In the genomic region with DNA sequence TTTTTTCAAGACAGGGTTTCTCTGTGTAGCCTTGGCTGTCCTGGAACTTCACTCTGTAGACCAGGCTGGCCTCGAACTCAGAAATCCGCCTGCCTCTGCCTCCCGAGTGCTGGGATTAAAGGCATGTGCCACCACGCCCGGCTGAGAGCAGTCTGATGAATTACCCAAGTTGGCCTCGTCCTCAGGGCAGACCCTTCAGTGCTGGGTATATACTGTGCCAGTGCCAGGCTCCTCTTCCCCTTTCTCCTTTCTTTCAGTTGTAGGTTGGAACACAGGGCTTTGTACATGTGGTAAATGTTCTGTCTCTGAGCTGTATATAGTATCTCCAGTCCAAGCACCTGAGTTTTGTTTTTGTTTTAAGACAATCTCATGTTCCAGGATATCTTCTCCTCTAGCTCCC, we compare ENCODE assay signal across 9 mouse cellular contexts. TPM values are rescaled to one million over a fixed set of nuclear protein-coding genes. Genes with fewer than 3 reads are reported as not detected.
DNase-seq lines count a peak whose midpoint lies in the region; ATAC-seq lines count a peak whose summit lies in the region.
"Had no signal": no experiment of that assay in that cellular context is flagged by ENCODE, and none has a peak within 500 bp of the region (broad histone marks: within the 10 kb centered on the region; RNA-seq: fewer than 3 reads in every experiment).

No protein-coding gene starts in this region.

- H3K27ac ChIP-seq in liver, embryonic 13.5 days: peak overlapping the region; percentile 99

- H3K27me3 ChIP-seq in liver, embryonic 13.5 days: no peaks in the 10 kb centered on the region

- DNase-seq in cerebellum, adult 9-10 months: peak; percentile 12
- DNase-seq in cerebellum, postnatal 4 days (ENCODE audit: low spot score in 2 of 2): no peak
- peak; percentile 5 for DNase-seq in thymus, postnatal 25 days
- DNase-seq in thymus, postnatal 10 days (ENCODE audit: low spot score in 2 of 2): no peak
- no peak for DNase-seq in liver, embryonic 13.5 days
- DNase-seq in spleen, adult 12 weeks (ENCODE audit: low spot score): no peak
- no peak for DNase-seq in adrenal gland, postnatal 25 days
- no peak for DNase-seq in urinary bladder, postnatal 4 days (ENCODE audit: low spot score in 2 of 2)
- DNase-seq: cerebellum, adult 11 months had no signal

- no peak for ATAC-seq in liver, embryonic 13.5 days (ENCODE audit: low read depth)

- H3K4me1 ChIP-seq in liver, embryonic 13.5 days (replicated peaks): peaks cover 60% of the 10 kb centered on the region

- 52% methylated on average over 6 of the region's 6 CpGs for WGBS in liver, embryonic 13.5 days (ENCODE audit: insufficient replicate concordance)

- H3K36me3 ChIP-seq in liver, embryonic 13.5 days: no peaks in the 10 kb centered on the region

- H3K4me3 ChIP-seq in liver, embryonic 13.5 days (replicated peaks): peak overlapping the region; percentile 84

- H3K9ac ChIP-seq in liver, embryonic 13.5 days: peak overlapping the region; percentile 97

- no peaks in the 10 kb centered on the region for H3K9me3 ChIP-seq in liver, embryonic 13.5 days (replicated peaks)

- H3K4me2 ChIP-seq in liver, embryonic 13.5 days: peak overlapping the region; percentile 80

RNA-seq across cellular contexts. Expression of gene Pank2, which starts 1.7 kb away (rescaled TPM):
- polyA plus RNA-seq in liver, embryonic 13.5 days (2015; fragmentation: Nextera tagmentation; extraction: Ambion mirVana): 21.9 and 27.8 TPM in 2 replicates
- 65.7 and 72.4 TPM in 2 replicates for total RNA-seq in adrenal gland, postnatal 25 days (2021)

RNA-seq across cellular contexts. Expression of gene Mavs, which starts 30.2 kb away (rescaled TPM):
- polyA plus RNA-seq in liver, embryonic 13.5 days (2015; fragmentation: Nextera tagmentation; extraction: Ambion mirVana): 27.1 and 31.1 TPM in 2 replicates
- 44.2 and 45.9 TPM in 2 replicates for total RNA-seq in adrenal gland, postnatal 25 days (2021)

RNA-seq across cellular contexts. Expression of gene Ap5s1, which starts 57.1 kb away (rescaled TPM):
- polyA plus RNA-seq in liver, embryonic 13.5 days (2015; fragmentation: Nextera tagmentation; extraction: Ambion mirVana): 18.1 and 19.7 TPM in 2 replicates
- total RNA-seq in adrenal gland, postnatal 25 days (2021): 18.6 and 24.5 TPM in 2 replicates

Comparison
In these comparisons a context has a peak if more than half of its experiments do, and no peak if none do; other contexts are left out.
1. DNase-seq: peak in cerebellum, adult 9-10 months (single experiment) and thymus, postnatal 25 days (single experiment); none in cerebellum, postnatal 4 days (0 of 2), thymus, postnatal 10 days (0 of 2), liver, embryonic 13.5 days (single experiment), spleen, adult 12 weeks (single experiment), adrenal gland, postnatal 25 days (single experiment) and urinary bladder, postnatal 4 days (0 of 2).